Mouse (Mus musculus): Measurements from ENCODE around the gene Luzp1. TPM values are rescaled to one million over a fixed set of nuclear protein-coding genes. Genes with fewer than 3 reads are reported as not detected.

Luzp1 gene
- polyA plus RNA-seq, 1 experiment from 2014 or later, result 115 TPM

DNA sequence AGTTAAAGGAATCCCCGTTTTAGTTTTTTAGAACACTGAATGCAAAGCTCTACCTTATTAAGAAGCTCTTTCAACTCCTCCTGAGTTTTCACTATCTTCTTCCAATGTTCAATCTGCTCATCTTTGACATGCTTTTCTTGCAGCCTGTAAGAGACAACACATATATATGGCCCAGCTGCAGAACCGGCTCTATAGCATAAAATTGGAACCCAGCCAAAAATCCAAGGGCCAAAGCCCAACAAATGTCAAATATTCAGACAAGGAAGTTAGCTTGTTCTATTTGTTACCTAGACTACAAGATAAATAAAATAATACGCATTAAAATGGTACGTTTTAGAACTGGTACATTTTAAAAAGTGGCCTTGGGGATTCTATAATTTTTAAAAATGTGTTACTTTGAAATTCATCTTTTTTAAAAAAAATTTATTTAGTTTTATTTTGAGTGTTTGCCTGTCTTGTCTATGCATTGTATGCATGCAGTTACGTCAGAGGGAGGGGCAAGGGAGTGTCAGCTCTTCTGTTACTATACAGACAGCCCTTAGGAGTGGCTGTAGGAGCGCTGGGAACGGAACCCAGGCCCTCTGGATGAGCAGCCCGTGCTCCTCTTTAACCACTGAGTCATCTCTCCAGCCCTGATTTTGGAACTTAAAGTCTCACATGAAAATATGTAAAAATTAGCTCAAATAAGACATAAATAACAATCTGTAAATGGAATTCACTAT lies 90.9 kb downstream of the Luzp1 start:
- no peak overlapping the region for H3K4me3 ChIP-seq (replicated peaks)
- ATAC-seq, result no peak
- H3K9me3 ChIP-seq, result no peaks in the 10 kb centered on the region
- H3K4me2 ChIP-seq (replicated peaks), result no peak overlapping the region
- 64% methylated on average over 8 of the region's 8 CpGs for WGBS
- peaks cover 2% of the 10 kb centered on the region; the same call in 1 of the 2 replicates for H3K4me1 ChIP-seq (replicated peaks)
- H3K27me3 ChIP-seq (replicated peaks), result no peaks in the 10 kb centered on the region
- H3K36me3 ChIP-seq, result peaks cover 21% of the 10 kb centered on the region; the same call in 1 of the 2 replicates
- no peak overlapping the region for H3K9ac ChIP-seq
- no peak overlapping the region for H3K27ac ChIP-seq

DNA sequence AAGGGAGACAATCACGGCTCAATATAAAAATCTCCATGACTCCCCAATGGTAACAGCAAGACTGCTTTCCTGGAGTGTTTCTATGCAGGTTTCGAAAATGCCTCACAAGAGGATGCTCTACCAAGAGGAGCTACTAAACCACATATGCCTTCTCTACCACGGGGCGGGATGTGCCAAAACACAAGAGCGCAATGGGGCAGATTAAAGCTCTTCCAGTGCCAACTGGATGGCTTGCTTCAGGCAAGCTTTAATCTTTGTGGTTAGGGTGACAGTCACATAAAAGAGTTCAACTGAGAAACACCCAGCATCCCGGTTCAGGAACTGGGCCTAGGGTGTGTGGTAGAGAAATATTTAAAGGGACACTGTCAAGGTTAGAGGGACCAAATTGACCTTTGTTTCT lies 93.2 kb downstream of the Luzp1 start:
- H3K4me3 ChIP-seq (replicated peaks), result no peak overlapping the region
- no peak overlapping the region for H3K9ac ChIP-seq
- no peaks in the 10 kb centered on the region for H3K27me3 ChIP-seq (replicated peaks)
- WGBS, result 90% methylated on average over 6 of the region's 6 CpGs
- H3K4me1 ChIP-seq (replicated peaks), result peaks cover 2% of the 10 kb centered on the region; the same call in 1 of the 2 replicates
- ATAC-seq, result no peak
- peaks cover 22% of the 10 kb centered on the region; the same call in 1 of the 2 replicates for H3K36me3 ChIP-seq
- no peak overlapping the region for H3K4me2 ChIP-seq (replicated peaks)
- H3K27ac ChIP-seq, result no peak overlapping the region
- no peaks in the 10 kb centered on the region for H3K9me3 ChIP-seq

DNA sequence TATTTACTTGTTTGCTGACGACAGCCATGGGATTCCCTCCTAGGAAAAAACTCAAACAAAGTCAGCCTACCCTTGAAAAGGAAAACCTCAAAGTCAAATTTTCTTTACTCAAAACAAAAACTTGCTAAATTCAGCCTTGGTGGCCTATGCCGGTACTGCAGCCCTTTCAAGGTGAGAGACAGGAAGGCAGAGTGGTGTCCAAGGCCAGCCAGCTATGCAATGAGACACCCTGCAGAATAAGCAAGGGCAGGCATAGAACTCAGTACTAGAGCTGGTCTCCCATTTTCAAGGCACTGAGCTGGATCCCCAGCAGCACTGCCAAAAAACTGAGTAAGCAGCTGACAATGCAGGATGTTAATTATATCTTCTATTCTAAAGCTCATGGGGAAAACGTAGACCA lies 99.1 kb downstream of the Luzp1 start:
- no peaks in the 10 kb centered on the region for H3K27me3 ChIP-seq (replicated peaks)
- no peak overlapping the region for H3K4me2 ChIP-seq (replicated peaks)
- WGBS, result 82% methylated on average over 3 of the region's 3 CpGs
- H3K4me3 ChIP-seq (replicated peaks), result no peak overlapping the region
- no peak overlapping the region for H3K27ac ChIP-seq
- ATAC-seq, result no peak
- H3K4me1 ChIP-seq (replicated peaks), result no peaks in the 10 kb centered on the region
- H3K9ac ChIP-seq, result no peak overlapping the region
- no peaks in the 10 kb centered on the region for H3K9me3 ChIP-seq
- peaks cover 15% of the 10 kb centered on the region; the same call in 1 of the 2 replicates for H3K36me3 ChIP-seq

DNA sequence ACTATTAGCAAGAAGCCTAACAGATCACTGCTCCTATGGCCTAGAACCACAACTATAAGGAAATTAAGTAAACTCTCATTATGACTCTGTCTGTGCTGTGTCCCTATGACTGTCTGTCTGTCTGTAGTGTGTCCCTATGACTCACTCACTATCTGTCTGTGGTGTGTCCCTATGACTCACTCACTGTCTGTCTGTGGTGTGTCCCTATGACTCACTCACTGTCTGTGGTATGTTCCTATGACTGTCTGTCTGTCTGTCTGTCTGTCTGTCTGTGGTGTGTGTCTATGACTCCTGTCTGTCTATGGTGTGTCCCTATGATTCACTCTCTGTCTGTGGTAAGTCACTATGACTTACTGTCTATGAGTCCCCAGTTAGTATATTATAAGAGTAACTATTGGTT lies 100.4 kb downstream of the Luzp1 start:
- H3K27ac ChIP-seq, result no peak overlapping the region
- H3K4me1 ChIP-seq (replicated peaks), result no peaks in the 10 kb centered on the region
- no peaks in the 10 kb centered on the region for H3K27me3 ChIP-seq (replicated peaks)
- 0 out of 2 replicates have a peak, but pooled peaks have one; percentile 15 for ATAC-seq
- no peaks in the 10 kb centered on the region for H3K9me3 ChIP-seq
- H3K9ac ChIP-seq, result no peak overlapping the region
- no peak overlapping the region for H3K4me2 ChIP-seq (replicated peaks)
- H3K4me3 ChIP-seq (replicated peaks), result no peak overlapping the region
- peaks cover 14% of the 10 kb centered on the region; the same call in 1 of the 2 replicates for H3K36me3 ChIP-seq

DNA sequence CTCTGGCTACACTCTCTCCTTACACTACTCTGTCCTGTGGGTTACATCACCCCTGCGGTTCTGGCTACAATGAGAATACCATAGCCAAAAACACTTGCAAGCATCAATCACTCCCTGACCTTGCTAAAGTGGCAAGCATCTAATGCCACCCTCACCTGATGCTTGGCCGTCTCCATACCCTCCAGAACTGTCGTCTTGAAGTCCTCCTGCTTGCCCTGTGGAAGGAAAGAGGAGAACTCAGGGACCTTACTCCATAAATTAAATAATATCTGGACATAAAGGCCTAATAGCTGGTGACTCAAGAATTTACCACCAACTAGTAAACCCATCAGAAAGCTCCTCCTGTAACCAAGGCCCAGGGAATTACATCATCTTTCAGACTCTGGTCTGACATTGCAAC lies 112.3 kb downstream of the Luzp1 start:
- Histone ChIP-seq H3K27ac (no peak overlapping the region), H3K4me2 (replicated peaks) (no peak overlapping the region)
- WGBS, result 82% methylated on average over 3 of the region's 3 CpGs

DNA sequence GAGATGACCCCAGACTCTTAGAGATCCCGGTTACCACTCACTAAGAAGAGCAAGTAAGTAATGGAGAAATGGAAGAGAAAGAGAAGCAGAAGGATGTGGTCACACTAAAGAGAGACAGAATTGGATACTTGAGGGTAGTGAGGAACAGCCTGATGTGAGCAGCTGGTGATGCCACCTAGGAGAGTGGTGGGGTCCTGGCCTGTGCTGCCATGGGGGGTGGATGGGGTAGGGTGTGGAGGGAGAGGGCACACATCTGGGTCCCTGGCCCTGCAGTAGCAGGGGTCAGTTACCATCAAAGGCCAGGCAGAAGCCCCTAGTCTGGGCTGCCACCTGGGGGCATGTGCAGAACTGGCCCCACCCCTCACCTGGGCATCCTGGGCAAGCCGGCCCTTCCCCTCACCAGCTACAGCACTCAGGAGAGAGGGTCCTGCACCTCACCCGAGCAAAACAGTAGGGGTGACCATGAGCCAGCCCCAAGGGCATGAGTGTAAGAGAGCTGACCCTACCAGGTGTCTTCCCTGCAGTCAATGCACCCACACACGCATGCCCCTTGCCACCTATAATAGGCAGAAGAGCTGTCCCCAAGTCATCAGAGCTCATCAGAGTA lies 117.8 kb downstream of the Luzp1 start:
- Histone ChIP-seq H3K4me2 (replicated peaks) (no peak overlapping the region), H3K9me3 (no peaks in the 10 kb centered on the region), H3K4me1 (replicated peaks) (peaks cover 13% of the 10 kb centered on the region; the same call in 1 of the 2 replicates), H3K27me3 (replicated peaks) (no peaks in the 10 kb centered on the region), H3K4me3 (replicated peaks) (no peak overlapping the region), H3K9ac (no peak overlapping the region), H3K36me3 (no peaks in the 10 kb centered on the region), H3K27ac (no peak overlapping the region)
- ATAC-seq, result no peak
- 88% methylated on average over 4 of the region's 4 CpGs for WGBS

More for the DNA sequence above, 112.3 kb downstream of the Luzp1 start:
- no peak overlapping the region for H3K4me3 ChIP-seq (replicated peaks)
- H3K9me3 ChIP-seq, result no peaks in the 10 kb centered on the region
- peaks cover 10% of the 10 kb centered on the region; the same call in 1 of the 2 replicates for H3K4me1 ChIP-seq (replicated peaks)
- no peak for ATAC-seq
- no peaks in the 10 kb centered on the region for H3K36me3 ChIP-seq
- H3K9ac ChIP-seq, result no peak overlapping the region
- H3K27me3 ChIP-seq (replicated peaks), result no peaks in the 10 kb centered on the region

DNA sequence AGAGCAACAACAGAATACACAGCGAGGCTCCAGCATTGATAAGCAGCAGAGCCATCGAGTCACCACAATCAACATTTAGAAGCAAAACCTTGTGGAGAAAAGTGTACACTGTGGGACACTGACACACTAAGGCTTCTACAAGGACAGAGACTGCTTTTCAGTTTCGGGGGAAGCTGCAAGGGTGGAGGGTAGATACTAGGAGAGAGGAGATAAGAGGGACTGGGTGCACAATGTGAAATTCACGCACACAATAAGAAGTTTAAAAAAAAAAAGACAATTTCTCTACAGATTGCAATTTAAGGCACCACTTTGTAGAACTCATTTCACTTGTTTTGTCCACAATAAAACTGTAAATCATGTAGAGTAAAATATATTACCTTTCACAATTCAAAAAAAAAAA lies 118.4 kb downstream of the Luzp1 start:
- Histone ChIP-seq H3K36me3 (no peaks in the 10 kb centered on the region), H3K4me3 (replicated peaks) (no peak overlapping the region), H3K27ac (no peak overlapping the region), H3K9ac (no peak overlapping the region), H3K4me1 (replicated peaks) (peaks cover 12% of the 10 kb centered on the region; the same call in 1 of the 2 replicates), H3K9me3 (no peaks in the 10 kb centered on the region), H3K4me2 (replicated peaks) (no peak overlapping the region), H3K27me3 (replicated peaks) (no peaks in the 10 kb centered on the region)
- no peak for ATAC-seq
- WGBS, result 85% methylated on average over 4 of the region's 4 CpGs

DNA sequence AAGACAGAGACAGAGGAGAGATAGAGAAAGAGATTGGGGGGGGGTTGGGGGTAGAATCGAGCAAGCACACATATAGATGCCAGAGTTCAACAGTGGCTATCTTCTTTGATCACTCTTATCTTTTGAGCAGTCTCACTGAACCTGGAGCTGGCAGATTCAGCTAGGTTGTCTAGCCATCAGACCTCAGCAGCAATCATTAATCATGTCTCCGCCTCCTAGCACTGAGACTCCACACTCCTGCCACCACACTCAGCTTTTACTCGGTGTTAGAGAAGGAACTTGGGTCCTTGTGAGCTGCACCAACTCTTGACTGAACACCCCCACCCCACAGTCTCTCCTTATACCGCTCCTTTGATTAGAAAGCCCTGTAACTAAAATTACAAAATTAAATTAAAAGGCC lies 122.5 kb downstream of the Luzp1 start:
- no peak overlapping the region for H3K4me2 ChIP-seq (replicated peaks)
- H3K4me3 ChIP-seq (replicated peaks), result no peak overlapping the region
- no peaks in the 10 kb centered on the region for H3K27me3 ChIP-seq (replicated peaks)
- no peaks in the 10 kb centered on the region for H3K36me3 ChIP-seq
- H3K27ac ChIP-seq, result no peak overlapping the region
- H3K4me1 ChIP-seq (replicated peaks), result 0 out of 2 replicates have a peak, but pooled peaks cover 7% of the 10 kb centered on the region
- ATAC-seq, result peak; percentile 31; the same call in 1 of the 2 replicates
- no peak overlapping the region for H3K9ac ChIP-seq
- no peaks in the 10 kb centered on the region for H3K9me3 ChIP-seq
- 46% methylated on average over 4 of the region's 4 CpGs for WGBS

DNA sequence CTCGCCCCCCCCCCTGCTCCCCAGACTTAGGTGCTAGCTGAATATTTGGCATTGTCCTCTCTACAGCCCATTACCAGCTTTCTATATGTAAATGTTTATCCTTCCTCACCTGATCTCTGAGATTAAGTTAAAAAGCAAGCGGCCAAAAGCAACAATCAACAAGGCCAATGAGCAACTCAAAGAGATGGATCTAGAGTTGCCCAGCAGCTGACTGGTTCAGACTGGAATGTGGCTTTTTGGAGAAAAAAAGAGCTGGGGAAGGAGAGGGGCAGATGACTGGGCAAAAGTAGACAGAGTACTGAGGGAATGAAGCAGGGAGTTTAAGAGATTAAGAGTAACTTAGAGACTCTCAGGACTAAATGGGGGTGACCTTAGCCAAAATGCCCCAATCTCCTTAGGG lies 124.4 kb downstream of the Luzp1 start:
- Histone ChIP-seq H3K36me3 (no peaks in the 10 kb centered on the region), H3K27ac (no peak overlapping the region), H3K4me1 (replicated peaks) (0 out of 2 replicates have a peak, but pooled peaks cover 7% of the 10 kb centered on the region), H3K4me3 (replicated peaks) (no peak overlapping the region), H3K9me3 (no peaks in the 10 kb centered on the region), H3K9ac (no peak overlapping the region), H3K27me3 (replicated peaks) (no peaks in the 10 kb centered on the region), H3K4me2 (replicated peaks) (no peak overlapping the region)
- ATAC-seq, result no peak
- 88% methylated on average over 2 of the region's 2 CpGs for WGBS

DNA sequence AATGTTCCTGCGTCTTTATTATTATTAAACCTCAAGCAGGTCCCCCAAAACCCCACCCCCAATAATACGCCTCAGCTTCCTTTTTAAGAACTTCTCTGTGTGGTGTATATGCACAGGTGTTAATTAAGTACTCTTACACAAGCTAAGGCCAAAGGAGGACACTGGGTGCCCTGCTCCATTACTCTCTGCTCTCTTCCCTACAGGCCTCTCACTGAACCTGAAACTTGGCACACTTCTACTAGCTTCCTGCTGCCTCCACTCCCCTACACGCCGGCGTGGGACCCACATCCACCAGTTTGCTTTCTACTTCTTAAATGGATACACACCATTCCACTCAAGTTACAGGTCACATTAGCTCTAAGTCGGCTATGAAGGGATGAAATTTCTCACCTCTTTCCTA lies 125.7 kb downstream of the Luzp1 start:
- Histone ChIP-seq H3K4me1 (replicated peaks) (0 out of 2 replicates have a peak, but pooled peaks cover 7% of the 10 kb centered on the region), H3K9ac (no peak overlapping the region), H3K4me3 (replicated peaks) (no peak overlapping the region), H3K4me2 (replicated peaks) (no peak overlapping the region), H3K36me3 (no peaks in the 10 kb centered on the region), H3K27ac (no peak overlapping the region), H3K9me3 (no peaks in the 10 kb centered on the region), H3K27me3 (replicated peaks) (no peaks in the 10 kb centered on the region)
- ATAC-seq, result no peak
- WGBS, result 88% methylated on average over 6 of the region's 6 CpGs

DNA sequence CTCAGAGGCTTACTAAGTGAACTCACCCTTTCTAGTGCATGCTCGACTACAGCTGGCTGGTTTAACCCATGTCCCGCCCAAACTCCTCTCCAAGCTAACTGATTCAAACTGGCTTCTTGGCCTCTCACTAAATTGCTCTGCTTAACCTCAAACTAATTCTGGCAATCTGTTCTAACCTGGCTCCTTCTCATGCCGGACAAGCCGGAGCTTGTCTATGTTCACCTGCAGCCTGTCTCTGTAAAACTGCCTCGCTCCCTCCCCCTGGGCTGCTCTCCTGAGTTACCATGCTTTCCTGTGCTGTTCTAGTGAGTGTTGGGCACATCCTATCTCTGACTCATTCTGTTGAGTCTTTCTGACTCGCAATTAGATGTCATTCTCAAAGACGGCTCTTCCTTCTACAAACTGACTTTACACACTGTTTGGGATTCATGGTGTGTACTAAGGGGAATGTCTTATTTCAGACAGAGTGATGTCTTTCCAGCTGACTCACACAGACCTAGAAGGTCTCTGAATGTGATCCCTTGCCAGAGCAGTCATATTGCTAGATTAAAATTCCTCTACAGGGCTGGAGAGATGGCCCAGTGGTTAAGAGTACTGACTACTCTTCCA lies 128.8 kb downstream of the Luzp1 start:
- H3K4me3 ChIP-seq (replicated peaks), result no peak overlapping the region
- no peak overlapping the region for H3K9ac ChIP-seq
- peaks cover 9% of the 10 kb centered on the region; the same call in 1 of the 2 replicates for H3K4me1 ChIP-seq (replicated peaks)
- no peaks in the 10 kb centered on the region for H3K27me3 ChIP-seq (replicated peaks)
- no peak for ATAC-seq
- 80% methylated on average over 7 of the region's 7 CpGs for WGBS
- H3K9me3 ChIP-seq, result no peaks in the 10 kb centered on the region
- H3K36me3 ChIP-seq, result no peaks in the 10 kb centered on the region
- H3K27ac ChIP-seq, result no peak overlapping the region
- H3K4me2 ChIP-seq (replicated peaks), result no peak overlapping the region

DNA sequence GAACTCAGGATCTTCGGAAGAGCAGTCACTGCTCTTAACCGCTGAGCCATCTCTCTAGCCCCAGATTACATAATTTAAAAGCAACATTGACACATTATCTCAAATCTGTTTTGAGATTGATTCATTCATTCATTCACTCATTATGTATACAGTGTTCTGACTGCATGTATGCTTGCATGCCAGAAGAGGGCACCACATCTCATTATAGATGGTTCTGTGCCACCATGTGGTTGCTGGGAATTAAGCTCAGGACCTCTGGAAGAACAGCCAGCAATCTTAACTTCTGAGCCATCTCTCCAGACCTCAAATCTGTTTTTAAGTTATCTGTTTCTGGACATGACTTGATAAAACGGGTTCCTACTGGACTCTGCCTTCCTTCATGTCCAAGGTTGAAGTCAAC lies 130.3 kb downstream of the Luzp1 start:
- Histone ChIP-seq H3K9me3 (no peaks in the 10 kb centered on the region), H3K27ac (no peak overlapping the region), H3K4me1 (replicated peaks) (peaks cover 9% of the 10 kb centered on the region; the same call in 1 of the 2 replicates), H3K4me3 (replicated peaks) (no peak overlapping the region), H3K4me2 (replicated peaks) (no peak overlapping the region), H3K27me3 (replicated peaks) (no peaks in the 10 kb centered on the region), H3K36me3 (no peaks in the 10 kb centered on the region), H3K9ac (no peak overlapping the region)
- WGBS, result 92% methylated on average over 3 of the region's 3 CpGs
- ATAC-seq, result no peak
